Mouse (Mus musculus) myocyte (in vitro differentiated cells): ENCODE results near the gene Nos1. TPM values are rescaled to one million over a fixed set of nuclear protein-coding genes. Genes with fewer than 3 reads are reported as not detected.

ENCODE experiments used
- H3K27me3 ChIP-seq: one replicate; pipeline ENCODE4 v1.6.1; 2011; ENCODE audit not compliant: control insufficient read depth, insufficient read depth, insufficient read length
- H3K36me3 ChIP-seq: one replicate; pipeline ENCODE4 v1.6.1; 2011; ENCODE audit not compliant: control insufficient read depth, insufficient read depth
- H3K4me2 ChIP-seq: one replicate; pipeline ENCODE4 v1.6.1; 2011; ENCODE audit warnings: low read depth, control low read depth
- H3K4me3 ChIP-seq: one replicate; pipeline ENCODE4 v1.5.1; 2011; ENCODE audit warnings: mild to moderate bottlenecking, control low read depth, moderate library complexity
- H3K79me2 ChIP-seq: one replicate; pipeline ENCODE4 v1.6.1; 2011; ENCODE audit not compliant: control insufficient read depth, insufficient read depth
- H3ac ChIP-seq: one replicate; pipeline ENCODE4 v1.6.1; 2011; ENCODE audit not compliant: control insufficient read depth, insufficient read length
- CEBPB ChIP-seq: IDR thresholded peaks from 2 replicates; pipeline ENCODE4 v1.6.1; 2011; ENCODE audit warnings: mild to moderate bottlenecking, moderate library complexity; ENCODE audit not compliant: poor library complexity, insufficient read depth, severe bottlenecking
- E2F4 ChIP-seq: IDR thresholded peaks from one replicate; pipeline ENCODE4 v1.6.1; 2011; ENCODE audit warnings: mild to moderate bottlenecking, control low read depth, moderate library complexity; ENCODE audit not compliant: insufficient read depth
- MAX ChIP-seq: IDR thresholded peaks from one replicate; pipeline ENCODE4 v1.6.1; 2011; ENCODE audit warnings: low read depth, mild to moderate bottlenecking, control low read depth
- MYOD1 ChIP-seq, 3 experiments: IDR thresholded peaks; one replicate each; pipeline ENCODE4 v1.6.1; 2011; ENCODE audit warnings: control low read depth in 2 of 3, low read depth in 2 of 3, mild to moderate bottlenecking in 2 of 3, moderate library complexity in 1 of 3; ENCODE audit not compliant: insufficient read length in 2 of 3, control insufficient read depth in 1 of 3
- MYOG ChIP-seq, 3 experiments: IDR thresholded peaks; one replicate each; pipeline ENCODE4 v1.6.1; 2011; ENCODE audit warnings: control low read depth in 2 of 3, low read depth in 2 of 3, mild to moderate bottlenecking in 2 of 3; ENCODE audit not compliant: insufficient read length in 2 of 3, control insufficient read depth in 1 of 3, insufficient read depth in 1 of 3
- POLR2A ChIP-seq: IDR thresholded peaks from one replicate; pipeline ENCODE4 v1.6.1; 2011; ENCODE audit warnings: low read depth, mild to moderate bottlenecking, control low read depth, moderate library complexity; ENCODE audit not compliant: insufficient read length
- POLR2AphosphoS2 ChIP-seq: IDR thresholded peaks from one replicate; pipeline ENCODE4 v1.6.1; 2011; ENCODE audit warnings: low read depth, control low read depth; ENCODE audit not compliant: insufficient read length
- REST ChIP-seq: IDR thresholded peaks from one replicate; pipeline ENCODE4 v1.6.1; 2011; ENCODE audit warnings: mild to moderate bottlenecking, control low read depth, moderate library complexity; ENCODE audit not compliant: insufficient read depth, insufficient read length
- SRF ChIP-seq: IDR thresholded peaks from one replicate; pipeline ENCODE4 v1.6.1; 2011; ENCODE audit warnings: low read depth; ENCODE audit not compliant: control insufficient read depth, insufficient read length
- TCF12 ChIP-seq: IDR thresholded peaks from one replicate; pipeline ENCODE4 v1.6.1; 2011; ENCODE audit warnings: mild to moderate bottlenecking, control low read depth; ENCODE audit not compliant: poor library complexity, insufficient read depth, severe bottlenecking
- TCF3 ChIP-seq: IDR thresholded peaks from one replicate; pipeline ENCODE4 v1.6.1; 2011; ENCODE audit warnings: low read depth, control low read depth; ENCODE audit not compliant: insufficient read length
- USF1 ChIP-seq: IDR thresholded peaks from one replicate; pipeline ENCODE4 v1.6.1; 2011; ENCODE audit warnings: low read depth, mild to moderate bottlenecking, control low read depth, moderate library complexity
- polyA plus RNA-seq: library from polyadenylated mRNA; unstranded; fragments of >200 nt; fragmentation: generic; extraction: Trizol; gene quantifications from one replicate; pipeline ENCODE4 v1.2.1, GENCODE M21; 2012; ENCODE audit warnings: missing spikeins

Gene Nos1
- polyA plus RNA-seq, 1 experiment: 0.30 TPM

DNA sequence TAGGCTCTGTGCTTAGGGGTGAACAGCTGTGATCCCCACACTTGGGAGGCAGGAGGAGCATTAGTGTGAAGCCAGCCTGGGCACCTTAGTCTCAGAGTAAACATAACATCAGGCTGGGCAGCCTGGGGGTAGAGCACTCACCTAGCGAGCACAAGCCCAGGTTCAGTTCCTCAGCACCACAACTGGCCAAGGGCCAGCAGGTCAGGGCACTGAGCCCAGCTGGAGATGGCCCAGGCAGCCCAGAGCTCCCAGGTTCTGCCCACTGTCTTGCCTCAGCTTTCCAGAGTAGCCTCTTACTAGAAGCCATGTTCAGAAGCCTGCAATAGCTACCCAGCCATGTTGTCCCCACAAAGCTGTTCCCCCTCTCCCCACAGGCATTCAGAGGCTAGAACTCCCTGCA lies 224.9 kb downstream of the Nos1 start:
- no peaks in the 10 kb centered on the region for H3K79me2 ChIP-seq

DNA sequence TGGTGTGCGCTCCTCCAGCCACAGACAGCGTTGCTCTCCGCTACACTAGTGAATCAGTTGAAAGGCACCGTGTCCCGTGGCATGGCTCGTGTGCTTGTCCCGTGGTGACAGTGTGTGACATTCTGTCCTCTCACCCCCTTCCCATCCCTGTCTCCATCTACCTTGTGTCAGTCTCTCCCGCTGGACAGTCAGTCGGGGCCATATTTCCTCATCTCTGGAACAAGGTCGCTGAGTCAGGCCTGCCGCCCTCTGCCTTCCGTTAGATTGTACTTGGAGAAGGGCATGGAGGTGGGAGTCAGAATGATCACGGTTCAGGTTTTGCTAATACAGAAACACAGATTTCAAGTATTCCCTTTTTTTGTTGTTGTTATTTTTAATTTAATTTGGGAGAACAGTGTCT lies 227.5 kb downstream of the Nos1 start:
- H3ac ChIP-seq: no peak overlapping the region
- TF ChIP-seq USF1: no peak
- no peak for TF ChIP-seq TCF12
- TF ChIP-seq POLR2A: no peak
- no peak for TF ChIP-seq SRF
- no peak for TF ChIP-seq POLR2AphosphoS2
- TF ChIP-seq TCF3: no peak
- no peak for TF ChIP-seq E2F4
- TF ChIP-seq MAX: no peak
- TF ChIP-seq MYOD1 (IDR thresholded peaks at IDR 0.05; ENCODE audit: control insufficient read depth in 1 of 3, insufficient read length in 2 of 3, low read depth in 2 of 3): no peak
- no peak for TF ChIP-seq REST
- no peak for TF ChIP-seq CEBPB
- no peak for TF ChIP-seq MYOG (IDR thresholded peaks at IDR 0.05; ENCODE audit: control insufficient read depth in 1 of 3, insufficient read depth in 1 of 3, insufficient read length in 2 of 3, low read depth in 2 of 3)
- H3K4me2 ChIP-seq: no peak overlapping the region
- H3K4me3 ChIP-seq: no peak overlapping the region
- no peaks in the 10 kb centered on the region for H3K79me2 ChIP-seq
- H3K36me3 ChIP-seq: no peaks in the 10 kb centered on the region
- no peaks in the 10 kb centered on the region for H3K27me3 ChIP-seq

More for the DNA sequence above, 224.9 kb downstream of the Nos1 start:
- Histone ChIP-seq H3K27me3 (no peaks in the 10 kb centered on the region), H3K36me3 (no peaks in the 10 kb centered on the region), H3K4me3 (no peak overlapping the region), H3K4me2 (no peak overlapping the region), H3ac (no peak overlapping the region)
- TF ChIP-seq POLR2A: no peak
- TF ChIP-seq TCF12: no peak
- TF ChIP-seq MYOG (IDR thresholded peaks at IDR 0.05; ENCODE audit: control insufficient read depth in 1 of 3, insufficient read depth in 1 of 3, insufficient read length in 2 of 3, low read depth in 2 of 3): no peak
- no peak for TF ChIP-seq POLR2AphosphoS2
- TF ChIP-seq SRF: no peak
- TF ChIP-seq E2F4: no peak
- no peak for TF ChIP-seq MAX
- no peak for TF ChIP-seq TCF3
- TF ChIP-seq USF1: no peak
- TF ChIP-seq REST: no peak
- no peak for TF ChIP-seq MYOD1 (IDR thresholded peaks at IDR 0.05; ENCODE audit: control insufficient read depth in 1 of 3, insufficient read length in 2 of 3, low read depth in 2 of 3)
- TF ChIP-seq CEBPB: no peak

Other genes starting within 250 kb of the Nos1 start
- 9.9 TPM for gene Fbxo21, start 195.7 kb downstream of the Nos1 start, polyA plus RNA-seq
- gene Tesc, start 246.7 kb downstream of the Nos1 start, polyA plus RNA-seq: 3.1 TPM